Mouse (Mus musculus): ENCODE measurements around the gene Abhd2. TPM values are rescaled to one million over a fixed set of nuclear protein-coding genes. Genes with fewer than 3 reads are reported as not detected.

Gene Abhd2
- polyA plus RNA-seq, 1 experiment from 2014 or later: 21.5 TPM

- H3K4me1 ChIP-seq (ENCODE audit: insufficient read depth): peaks cover 12% of the 10 kb centered on the region; the same call in 1 of the 2 replicates
- WGBS: 78% methylated on average over 13 of the region's 13 CpGs
- ATAC-seq (ENCODE audit: insufficient read depth) (no peak), DNase-seq (no peak)
- H3K27ac ChIP-seq (ENCODE audit: low read depth): peak overlapping the region; percentile 24; the same call in 1 of the 2 replicates
- H3K9ac ChIP-seq: no peak overlapping the region
- H3K4me3 ChIP-seq (ENCODE audit: low read depth, low read length): no peak overlapping the region
- H3K9me3 ChIP-seq (ENCODE audit: low read depth, low read length): no peaks in the 10 kb centered on the region
- H3K27me3 ChIP-seq (ENCODE audit: insufficient read depth, low read length): no peaks in the 10 kb centered on the region
- no peak overlapping the region for H3K4me2 ChIP-seq
- H3K36me3 ChIP-seq (ENCODE audit: insufficient read depth): peaks cover 29% of the 10 kb centered on the region
- no peak for TF ChIP-seq CTCF (IDR thresholded peaks at IDR 0.05; ENCODE audit: low read depth)
Observed at GRCm38 (mm10) chr7:79294449-79294980, 21.5 kb downstream of the Abhd2 start.

GRCm38 (mm10) chr7:79295196-79295826, 22.3 kb downstream of the Abhd2 start:
- ATAC-seq (ENCODE audit: insufficient read depth) (no peak), DNase-seq (peak; percentile 67)
- Histone ChIP-seq H3K27ac (ENCODE audit: low read depth) (peak overlapping the region; percentile 18; the same call in 1 of the 2 replicates), H3K36me3 (ENCODE audit: insufficient read depth) (peaks cover 29% of the 10 kb centered on the region), H3K9ac (no peak overlapping the region), H3K4me3 (ENCODE audit: low read depth, low read length) (no peak overlapping the region), H3K27me3 (ENCODE audit: insufficient read depth, low read length) (no peaks in the 10 kb centered on the region), H3K9me3 (ENCODE audit: low read depth, low read length) (no peaks in the 10 kb centered on the region), H3K4me2 (no peak overlapping the region), H3K4me1 (ENCODE audit: insufficient read depth) (peaks cover 17% of the 10 kb centered on the region)
- 62% methylated on average over 13 of the region's 13 CpGs for WGBS
- no peak for TF ChIP-seq CTCF (IDR thresholded peaks at IDR 0.05; ENCODE audit: low read depth)

GRCm38 (mm10) chr7:79298681-79299080, 25.7 kb downstream of the Abhd2 start:
- Histone ChIP-seq H3K9ac (no peak overlapping the region), H3K9me3 (ENCODE audit: low read depth, low read length) (no peaks in the 10 kb centered on the region), H3K4me2 (no peak overlapping the region), H3K27ac (ENCODE audit: low read depth) (peak overlapping the region; percentile 62; the same call in 1 of the 2 replicates), H3K4me1 (ENCODE audit: insufficient read depth) (peaks cover 29% of the 10 kb centered on the region), H3K36me3 (ENCODE audit: insufficient read depth) (peaks cover 29% of the 10 kb centered on the region), H3K4me3 (ENCODE audit: low read depth, low read length) (no peak overlapping the region), H3K27me3 (ENCODE audit: insufficient read depth, low read length) (no peaks in the 10 kb centered on the region)
- no peak for ATAC-seq (ENCODE audit: insufficient read depth)
- no peak for DNase-seq
- TF ChIP-seq CTCF (IDR thresholded peaks at IDR 0.05; ENCODE audit: low read depth): no peak
- WGBS: 42% methylated on average over 1 of the region's 1 CpGs

GRCm38 (mm10) chr7:79299548-79299947, 26.5 kb downstream of the Abhd2 start:
- Histone ChIP-seq H3K9ac (no peak overlapping the region), H3K4me2 (no peak overlapping the region), H3K4me1 (ENCODE audit: insufficient read depth) (peaks cover 31% of the 10 kb centered on the region), H3K27me3 (ENCODE audit: insufficient read depth, low read length) (no peaks in the 10 kb centered on the region), H3K36me3 (ENCODE audit: insufficient read depth) (peaks cover 27% of the 10 kb centered on the region), H3K27ac (ENCODE audit: low read depth) (peak overlapping the region; percentile 89), H3K4me3 (ENCODE audit: low read depth, low read length) (no peak overlapping the region), H3K9me3 (ENCODE audit: low read depth, low read length) (no peaks in the 10 kb centered on the region)
- TF ChIP-seq CTCF (IDR thresholded peaks at IDR 0.05; ENCODE audit: low read depth): no peak
- DNase-seq (peak; percentile 65), ATAC-seq (ENCODE audit: insufficient read depth) (peak; percentile 50; the same call in 1 of the 2 replicates)
- WGBS: 52% methylated on average over 7 of the region's 7 CpGs

GRCm38 (mm10) chr7:79300432-79301151, 27.6 kb downstream of the Abhd2 start:
- Histone ChIP-seq H3K4me1 (ENCODE audit: insufficient read depth) (peaks cover 25% of the 10 kb centered on the region), H3K9me3 (ENCODE audit: low read depth, low read length) (no peaks in the 10 kb centered on the region), H3K4me3 (ENCODE audit: low read depth, low read length) (no peak overlapping the region), H3K4me2 (no peak overlapping the region), H3K9ac (no peak overlapping the region), H3K27ac (ENCODE audit: low read depth) (peak overlapping the region; percentile 89), H3K27me3 (ENCODE audit: insufficient read depth, low read length) (no peaks in the 10 kb centered on the region), H3K36me3 (ENCODE audit: insufficient read depth) (peaks cover 21% of the 10 kb centered on the region)
- ATAC-seq (ENCODE audit: insufficient read depth) (peak; percentile 57; the same call in 1 of the 2 replicates), DNase-seq (peak; percentile 74)
- TF ChIP-seq CTCF (IDR thresholded peaks at IDR 0.05; ENCODE audit: low read depth): no peak
- WGBS: 21% methylated on average over 13 of the region's 13 CpGs

GRCm38 (mm10) chr7:79302145-79302544, 29.1 kb downstream of the Abhd2 start:
- H3K4me1 ChIP-seq (ENCODE audit: insufficient read depth): peaks cover 24% of the 10 kb centered on the region
- no peak overlapping the region for H3K9ac ChIP-seq
- H3K9me3 ChIP-seq (ENCODE audit: low read depth, low read length): no peaks in the 10 kb centered on the region
- no peak for TF ChIP-seq CTCF (IDR thresholded peaks at IDR 0.05; ENCODE audit: low read depth)
- H3K27me3 ChIP-seq (ENCODE audit: insufficient read depth, low read length): no peaks in the 10 kb centered on the region
- no peak overlapping the region for H3K4me2 ChIP-seq
- H3K36me3 ChIP-seq (ENCODE audit: insufficient read depth): peaks cover 11% of the 10 kb centered on the region
- DNase-seq (no peak), ATAC-seq (ENCODE audit: insufficient read depth) (no peak)
- H3K27ac ChIP-seq (ENCODE audit: low read depth): no peak overlapping the region; the same call in 1 of the 2 replicates
- 67% methylated on average over 6 of the region's 6 CpGs for WGBS
- H3K4me3 ChIP-seq (ENCODE audit: low read depth, low read length): no peak overlapping the region

GRCm38 (mm10) chr7:79302586-79302985, 29.6 kb downstream of the Abhd2 start:
- H3K27ac ChIP-seq (ENCODE audit: low read depth): no peak overlapping the region

More at GRCm38 (mm10) chr7:79302586-79302985, 29.6 kb downstream of the Abhd2 start:
- peaks cover 8% of the 10 kb centered on the region for H3K36me3 ChIP-seq (ENCODE audit: insufficient read depth)
- no peaks in the 10 kb centered on the region for H3K27me3 ChIP-seq (ENCODE audit: insufficient read depth, low read length)
- WGBS: 66% methylated on average over 2 of the region's 2 CpGs
- H3K4me2 ChIP-seq: no peak overlapping the region
- peaks cover 24% of the 10 kb centered on the region for H3K4me1 ChIP-seq (ENCODE audit: insufficient read depth)
- H3K9ac ChIP-seq: no peak overlapping the region
- H3K4me3 ChIP-seq (ENCODE audit: low read depth, low read length): no peak overlapping the region
- H3K9me3 ChIP-seq (ENCODE audit: low read depth, low read length): no peaks in the 10 kb centered on the region
- DNase-seq: no peak
- ATAC-seq (ENCODE audit: insufficient read depth): no peak
- TF ChIP-seq CTCF (IDR thresholded peaks at IDR 0.05; ENCODE audit: low read depth): no peak
